Comparison of ENCODE assay signal across 8 mouse cellular contexts in the genomic region with DNA sequence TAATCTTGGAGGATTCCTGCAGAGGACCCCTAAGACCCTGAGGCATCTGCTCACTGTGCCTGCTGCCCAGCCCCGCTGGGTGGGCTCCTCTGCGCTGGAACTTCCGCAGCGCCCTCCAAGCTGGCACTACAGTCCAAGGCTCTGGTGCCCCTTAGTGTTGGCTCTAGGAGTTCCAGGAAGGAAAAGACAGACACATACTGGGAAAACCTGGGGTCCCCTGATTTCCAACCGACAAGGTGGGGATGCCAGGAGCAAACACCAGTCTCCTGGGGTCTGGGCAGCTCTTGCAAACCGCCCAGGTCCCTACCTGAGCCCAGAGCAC. TPM values are rescaled to one million over a fixed set of nuclear protein-coding genes. Genes with fewer than 3 reads are reported as not detected.
DNase-seq lines count a peak whose midpoint lies in the region; ATAC-seq lines count a peak whose summit lies in the region.

No protein-coding gene starts in this region.

- H3K27me3 ChIP-seq in kidney, embryonic 16.5 days (ENCODE audit: insufficient read depth, low read length) = peaks cover 49% of the 10 kb centered on the region
- H3K27me3 ChIP-seq in embryonic facial prominence, embryonic 14.5 days (replicated peaks; ENCODE audit: control insufficient read depth, insufficient read depth, low read length) = peaks cover 54% of the 10 kb centered on the region
- peaks cover 32% of the 10 kb centered on the region for H3K27me3 ChIP-seq in midbrain, embryonic 12.5 days

- H3K9ac ChIP-seq in kidney, embryonic 16.5 days (replicated peaks; ENCODE audit: low read length) = no peak overlapping the region
- no peak overlapping the region for H3K9ac ChIP-seq in embryonic facial prominence, embryonic 14.5 days (ENCODE audit: low read depth, low read length)
- peak overlapping the region; percentile 71; the same call in 1 of the 2 replicates for H3K9ac ChIP-seq in midbrain, embryonic 12.5 days (replicated peaks)

- H3K36me3 ChIP-seq in kidney, embryonic 16.5 days (ENCODE audit: insufficient read depth, low read length) = no peaks in the 10 kb centered on the region
- H3K36me3 ChIP-seq in embryonic facial prominence, embryonic 14.5 days (ENCODE audit: control insufficient read depth, insufficient read depth, low read length) = no peaks in the 10 kb centered on the region
- no peaks in the 10 kb centered on the region for H3K36me3 ChIP-seq in midbrain, embryonic 12.5 days

- peaks cover 19% of the 10 kb centered on the region for H3K4me1 ChIP-seq in kidney, embryonic 16.5 days (ENCODE audit: insufficient read depth, low read length)
- 0 out of 2 replicates have a peak, but pooled peaks cover 4% of the 10 kb centered on the region for H3K4me1 ChIP-seq in embryonic facial prominence, embryonic 14.5 days (ENCODE audit: control insufficient read depth, insufficient read depth, low read length)
- H3K4me1 ChIP-seq in midbrain, embryonic 12.5 days = peaks cover 19% of the 10 kb centered on the region

- no peaks in the 10 kb centered on the region for H3K9me3 ChIP-seq in kidney, embryonic 16.5 days (ENCODE audit: low read length)
- H3K9me3 ChIP-seq in embryonic facial prominence, embryonic 14.5 days (ENCODE audit: control insufficient read depth, low read length) = no peaks in the 10 kb centered on the region
- no peaks in the 10 kb centered on the region for H3K9me3 ChIP-seq in midbrain, embryonic 12.5 days

- ATAC-seq in kidney, embryonic 16.5 days (ENCODE audit: low FRiP score, low TSS enrichment) = peak; percentile 64; the same call in 1 of the 2 replicates
- no peak for ATAC-seq in embryonic facial prominence, embryonic 14.5 days (ENCODE audit: low read depth)
- peak; percentile 48 for ATAC-seq in midbrain, embryonic 12.5 days (ENCODE audit: low FRiP score, low read depth)

- H3K4me3 ChIP-seq in kidney, embryonic 16.5 days (ENCODE audit: low read length) = peak overlapping the region; percentile 57
- H3K4me3 ChIP-seq in embryonic facial prominence, embryonic 14.5 days (ENCODE audit: low read depth, low read length) = peak overlapping the region; percentile 51
- H3K4me3 ChIP-seq in midbrain, embryonic 12.5 days = peak overlapping the region; percentile 72

- no peak overlapping the region for H3K27ac ChIP-seq in kidney, embryonic 16.5 days (ENCODE audit: low read length)
- no peak overlapping the region for H3K27ac ChIP-seq in embryonic facial prominence, embryonic 14.5 days (replicated peaks; ENCODE audit: low read depth, low read length)
- peak overlapping the region; percentile 82 for H3K27ac ChIP-seq in midbrain, embryonic 12.5 days (replicated peaks)

- no peak for DNase-seq in kidney, adult 9 months
- DNase-seq in embryonic facial prominence, embryonic 14.5 days (ENCODE audit: low spot score) = no peak
- DNase-seq in layer of hippocampus, adult 11-12 months (ENCODE audit: low spot score) = peak; percentile 38
- no peak for DNase-seq in gastrocnemius, postnatal 10 days
- no peak for DNase-seq in testis, postnatal 14 days (ENCODE audit: low spot score)
- no peak for DNase-seq in urinary bladder, postnatal 4 days (ENCODE audit: low spot score in 2 of 2)

- H3K4me2 ChIP-seq in kidney, embryonic 16.5 days (replicated peaks; ENCODE audit: low read depth, low read length) = peak overlapping the region; percentile 95
- H3K4me2 ChIP-seq in embryonic facial prominence, embryonic 14.5 days (ENCODE audit: low read depth, low read length) = peak overlapping the region; percentile 81
- H3K4me2 ChIP-seq in midbrain, embryonic 12.5 days (replicated peaks) = peak overlapping the region; percentile 87

- 4% methylated on average over 6 of the region's 6 CpGs for WGBS in kidney, embryonic 16.5 days
- WGBS in embryonic facial prominence, embryonic 14.5 days = 5% methylated on average over 6 of the region's 6 CpGs
- 9% methylated on average over 6 of the region's 6 CpGs for WGBS in midbrain, embryonic 12.5 days

RNA-seq across cellular contexts. Expression of a gene that starts 1.5 kb away (rescaled TPM):
- 0.27 and 0.67 TPM in 2 replicates for polyA plus RNA-seq in kidney, embryonic 16.5 days (2015; fragmentation: Nextera tagmentation; extraction: Ambion mirVana)
- 0.84 and 1.0 TPM in 2 replicates for polyA plus RNA-seq in embryonic facial prominence, embryonic 14.5 days (2014; fragmentation: Nextera tagmentation; extraction: Ambion mirVana)
- polyA plus RNA-seq in midbrain, embryonic 12.5 days (2016; fragmentation: Nextera tagmentation; extraction: Ambion mirVana) = 8.3 and 10.5 TPM in 2 replicates
- total RNA-seq in gastrocnemius, postnatal 10 days (2021) = 1 to 10 TPM in 1 of 2 experiments, under 1 TPM in 1; 0.75 to 1.0 TPM
